Mouse (Mus musculus) right cerebral cortex, postnatal 10 days (tissue): Measurements from ENCODE around the gene Ric8b.

Source experiments
- DNase-seq, 2 experiments: peaks; one replicate each; pipeline ENCODE4 v3.0.0; 2021; ENCODE audit warnings: low spot score in 2 of 2

Gene Ric8b

GRCm38 (mm10) chr10:84960380-84960930 is 43.0 kb downstream of the Ric8b start:
- DNase-seq = no peak

- DNase-seq = no peak
These were observed 45.7 kb downstream of the Ric8b start for GRCm38 (mm10) chr10:84963126-84963525.

GRCm38 (mm10) chr10:84963726-84964125 is 46.3 kb downstream of the Ric8b start:
- DNase-seq = peak; percentile 86 to 90

- DNase-seq = no peak
These were observed 49.1 kb downstream of the Ric8b start for GRCm38 (mm10) chr10:84966542-84966941.

GRCm38 (mm10) chr10:84967645-84968044 is 50.2 kb downstream of the Ric8b start:
- no peak for DNase-seq

- no peak for DNase-seq
These were observed 51.7 kb downstream of the Ric8b start for GRCm38 (mm10) chr10:84968852-84969704.

- DNase-seq = no peak
These were observed 57.8 kb downstream of the Ric8b start for GRCm38 (mm10) chr10:84975264-84975663.

- DNase-seq = no peak
These were observed 59.4 kb downstream of the Ric8b start for GRCm38 (mm10) chr10:84976588-84977351.

- no peak for DNase-seq
These were observed 62.9 kb downstream of the Ric8b start for GRCm38 (mm10) chr10:84980291-84980690.

- no peak for DNase-seq
These were observed 64.0 kb downstream of the Ric8b start for GRCm38 (mm10) chr10:84981441-84981840.

GRCm38 (mm10) chr10:84982675-84983074 is 65.3 kb downstream of the Ric8b start:
- no peak for DNase-seq

GRCm38 (mm10) chr10:84985956-84986355 is 68.5 kb downstream of the Ric8b start:
- peak; percentile 67 to 75 for DNase-seq

- no peak for DNase-seq
These were observed 70.2 kb downstream of the Ric8b start for GRCm38 (mm10) chr10:84987666-84988065.

- no peak for DNase-seq
These were observed 71.2 kb downstream of the Ric8b start for GRCm38 (mm10) chr10:84988650-84989049.

GRCm38 (mm10) chr10:84994346-84994745 is 76.9 kb downstream of the Ric8b start:
- DNase-seq = no peak

- DNase-seq = no peak
These were observed 77.6 kb downstream of the Ric8b start for GRCm38 (mm10) chr10:84994971-84995370.

GRCm38 (mm10) chr10:84996366-84996765 is 79.0 kb downstream of the Ric8b start:
- DNase-seq = no peak

GRCm38 (mm10) chr10:84997571-84998224 is 80.3 kb downstream of the Ric8b start:
- DNase-seq = no peak

GRCm38 (mm10) chr10:84998225-84998579 is 80.8 kb downstream of the Ric8b start:
- no peak for DNase-seq

- DNase-seq = peak in 1 of 2 experiments; percentile 33
These were observed 84.5 kb downstream of the Ric8b start for GRCm38 (mm10) chr10:85001920-85002319.

GRCm38 (mm10) chr10:85003190-85004026 is 86.0 kb downstream of the Ric8b start:
- DNase-seq = no peak
